Mouse (Mus musculus) kidney, adult 11 months (tissue): Measurements from ENCODE around the gene Serpinf1.
"Not testable (repeated sequence)": the region's sequence is repeated elsewhere in the genome, so short reads cannot be mapped to it uniquely, and the experiment has no call there.

ENCODE experiments used
- DNase-seq: peaks from one replicate; pipeline ENCODE4 v3.0.0; 2022

Gene Serpinf1

GRCm38 (mm10) chr11:75420810-75421374, 1.6 kb downstream of the Serpinf1 start:
- no peak for DNase-seq

DNA sequence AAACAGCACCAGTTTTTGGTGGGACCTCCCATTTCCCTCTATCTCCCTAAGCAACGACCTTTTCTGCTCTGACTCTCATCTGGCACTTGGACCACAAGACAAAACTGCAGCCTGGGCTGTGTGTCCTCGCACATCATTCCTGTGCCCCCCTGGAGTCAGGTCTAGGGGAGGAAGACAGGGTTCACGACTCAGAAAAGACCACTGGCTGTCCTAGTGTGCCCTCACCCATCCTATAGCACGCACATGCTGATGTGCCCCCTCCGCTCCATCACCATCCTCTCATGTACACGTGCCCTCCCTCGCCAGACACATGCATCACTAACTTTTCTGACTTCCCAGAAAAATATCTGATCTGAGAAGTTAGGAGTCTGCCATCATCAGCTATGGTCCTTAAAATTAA, 2.5 kb downstream of the Serpinf1 start:
- DNase-seq: no peak

- no peak for DNase-seq
Observed at GRCm38 (mm10) chr11:75415994-75416393, 6.5 kb downstream of the Serpinf1 start.

DNA sequence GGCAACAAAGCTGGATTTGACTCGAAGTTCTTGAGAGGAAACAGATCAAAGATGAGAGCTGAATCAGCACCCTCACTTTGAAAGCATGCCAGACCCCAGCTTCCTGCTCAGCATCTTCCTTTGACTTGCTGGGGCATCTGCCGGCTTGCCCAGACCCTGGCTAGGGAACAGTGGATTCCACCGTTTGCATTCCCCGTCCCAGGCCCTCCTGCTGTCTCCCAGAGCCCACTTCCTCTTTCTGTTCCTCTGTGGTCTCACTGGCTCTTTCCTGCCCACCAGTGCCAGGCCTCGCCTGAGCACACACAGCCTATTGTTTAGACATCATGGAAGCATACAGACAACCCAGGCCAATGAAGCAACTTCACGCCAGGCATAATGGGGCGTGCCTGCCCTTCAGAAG, 7.4 kb downstream of the Serpinf1 start:
- no peak for DNase-seq

- DNase-seq: no peak
Observed at GRCm38 (mm10) chr11:75410591-75410990, 11.9 kb downstream of the Serpinf1 start.

DNA sequence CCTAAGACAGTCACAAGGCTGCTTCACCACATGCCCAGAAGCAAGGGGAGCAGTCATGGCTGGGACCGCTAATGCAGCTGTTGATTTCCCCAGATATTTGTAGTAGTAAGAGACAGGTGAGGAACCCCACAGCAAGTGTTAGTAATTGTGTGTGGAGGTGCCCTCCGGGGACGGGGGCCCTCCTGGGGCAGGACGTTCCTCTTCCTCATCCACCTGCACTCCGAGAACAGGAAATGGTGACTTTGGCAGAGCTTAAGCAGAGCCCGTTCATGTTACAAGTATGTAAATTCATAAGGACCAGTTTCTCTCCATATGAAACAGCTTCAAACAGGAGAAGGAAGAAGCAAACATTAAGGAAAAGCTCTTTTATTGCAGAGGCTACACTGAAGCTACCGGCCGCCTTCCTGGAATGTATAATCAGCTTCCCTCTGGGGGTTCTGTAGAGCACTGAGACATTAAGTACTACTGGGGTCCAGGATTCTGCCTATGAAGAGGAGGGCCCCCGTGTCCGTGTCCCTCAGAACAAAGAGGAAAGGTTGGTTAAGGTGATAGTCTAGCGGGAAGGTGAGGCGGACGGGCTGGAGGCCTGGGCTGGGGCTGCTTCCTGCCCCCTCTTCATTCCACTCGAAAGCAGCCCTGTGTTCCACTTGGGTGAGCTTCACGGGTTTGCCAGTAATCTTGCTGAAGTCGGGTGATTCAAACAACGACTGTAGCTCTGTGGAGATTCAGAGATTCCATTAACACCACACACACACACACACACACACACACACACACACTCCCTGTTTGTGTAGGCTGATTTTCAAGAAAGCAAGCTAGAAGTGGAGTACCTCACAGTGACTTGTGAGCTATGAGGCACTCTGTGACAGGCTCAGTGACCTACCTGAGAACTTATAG, 12.6 kb downstream of the Serpinf1 start:
- no peak for DNase-seq

GRCm38 (mm10) chr11:75406865-75407264, 15.6 kb downstream of the Serpinf1 start:
- no peak for DNase-seq

GRCm38 (mm10) chr11:75406104-75406503, 16.4 kb downstream of the Serpinf1 start:
- DNase-seq: no peak

GRCm38 (mm10) chr11:75404801-75405200, 17.7 kb downstream of the Serpinf1 start:
- no peak for DNase-seq

DNA sequence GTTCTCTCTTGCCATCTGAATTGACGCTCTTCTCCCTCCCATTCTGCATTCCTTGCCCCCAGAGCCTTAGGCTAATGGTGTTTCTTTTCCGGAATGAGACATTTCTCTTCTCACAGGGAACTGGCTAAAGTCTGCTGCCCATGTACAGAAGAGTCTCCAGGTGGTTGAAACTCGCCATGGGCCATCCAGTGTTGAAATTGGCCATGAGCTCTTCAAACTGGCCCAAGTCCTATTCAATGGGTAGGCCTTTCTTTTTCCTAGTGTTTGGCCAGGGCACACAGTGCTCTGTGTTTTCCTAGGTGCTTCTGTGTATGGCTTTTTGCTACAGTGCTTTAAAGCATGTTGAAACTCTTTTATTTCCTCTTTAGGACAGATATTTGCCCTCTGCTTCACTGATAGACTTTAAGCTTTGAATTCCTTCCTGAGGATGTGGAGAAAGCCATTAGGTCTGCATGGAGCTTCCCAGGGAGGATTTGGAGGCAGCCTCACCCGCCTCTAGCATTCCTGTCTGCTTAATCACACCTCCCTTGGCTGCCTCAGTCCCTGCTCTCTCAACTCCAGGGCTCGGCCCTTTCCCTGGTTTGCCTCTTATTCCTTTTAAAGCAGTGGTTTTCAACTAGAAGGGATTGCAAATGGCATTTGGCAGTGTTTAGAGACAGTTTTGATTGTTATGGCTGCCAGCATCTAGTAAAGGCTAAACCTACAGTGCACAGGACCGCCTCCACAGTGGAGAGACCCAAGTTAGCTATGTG, 19.0 kb downstream of the Serpinf1 start:
- no peak for DNase-seq

- peak; percentile 71 for DNase-seq
Observed at GRCm38 (mm10) chr11:75402271-75402690, 20.2 kb downstream of the Serpinf1 start.

- DNase-seq: no peak
Observed at GRCm38 (mm10) chr11:75400099-75400498, 22.4 kb downstream of the Serpinf1 start.

- no peak for DNase-seq
Observed at GRCm38 (mm10) chr11:75399411-75399841, 23.1 kb downstream of the Serpinf1 start.

DNA sequence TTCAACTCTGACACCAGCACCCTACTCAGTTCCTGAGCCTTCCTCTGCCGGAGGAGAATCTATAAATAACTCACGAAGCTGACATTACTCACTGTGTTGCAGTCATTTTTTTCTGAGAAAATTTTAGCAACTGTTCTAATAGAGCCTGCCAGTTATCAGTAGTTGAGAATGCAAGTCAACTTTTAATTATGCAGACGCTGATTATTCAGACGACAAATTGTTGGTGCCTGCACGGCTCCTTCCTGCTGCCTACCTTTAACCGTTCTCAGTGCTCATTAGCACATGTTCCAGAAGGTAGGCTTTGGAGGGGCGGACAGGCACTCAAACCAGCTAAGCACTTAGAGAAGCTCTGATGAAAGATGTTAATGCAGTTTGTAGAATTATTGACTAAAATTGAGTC, 25.0 kb downstream of the Serpinf1 start:
- no peak for DNase-seq

DNA sequence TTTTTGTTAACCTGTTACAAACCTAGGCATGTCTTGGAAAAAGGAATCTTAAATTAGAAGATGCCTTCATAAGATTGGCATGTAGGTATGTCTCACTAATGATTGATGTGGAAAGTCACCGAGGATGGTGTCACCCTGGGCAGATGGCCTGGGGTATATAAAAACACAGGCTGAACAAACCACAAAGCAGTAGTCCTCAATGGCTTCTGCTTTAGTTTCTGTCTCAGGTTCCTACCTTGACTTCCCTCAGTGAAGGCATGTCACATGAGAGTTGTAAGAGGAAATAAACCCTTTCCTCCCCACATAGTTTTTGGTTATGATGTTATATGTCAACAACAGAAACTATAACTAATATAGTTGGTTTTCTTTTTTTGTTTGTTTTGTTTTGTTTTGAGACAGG, 26.9 kb downstream of the Serpinf1 start:
- DNase-seq: no peak

GRCm38 (mm10) chr11:75383529-75383928, 39.0 kb downstream of the Serpinf1 start:
- DNase-seq: not testable (repeated sequence)

GRCm38 (mm10) chr11:75378786-75379185, 43.7 kb downstream of the Serpinf1 start:
- not testable (repeated sequence) for DNase-seq

GRCm38 (mm10) chr11:75377125-75377524, 45.4 kb downstream of the Serpinf1 start:
- DNase-seq: no peak
